Comparison of ENCODE assay signal across 8 mouse cellular contexts in the genomic region with DNA sequence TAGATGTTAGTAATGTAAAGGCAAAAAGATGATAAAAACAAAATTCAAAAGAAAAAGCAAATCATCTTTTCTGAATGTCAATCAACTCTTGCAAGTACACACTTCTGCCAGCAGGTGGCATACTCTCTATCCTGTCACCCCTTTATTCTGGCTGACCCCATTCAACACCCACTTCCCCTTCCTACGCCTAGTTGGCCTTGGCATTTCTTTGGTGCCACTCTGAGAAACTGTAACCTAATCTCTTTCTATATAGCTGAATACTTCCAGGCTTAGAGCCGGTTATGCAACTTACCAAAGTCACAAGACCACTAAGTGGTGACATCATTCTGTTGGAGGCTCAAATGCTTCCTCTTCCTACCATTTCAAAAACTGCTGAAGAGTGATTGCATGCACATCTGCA.
DNase-seq lines count a peak whose midpoint lies in the region; ATAC-seq and TF ChIP-seq lines count a peak whose summit lies in the region.
"Had no signal": no experiment of that assay in that cellular context is flagged by ENCODE, and none has a peak within 500 bp of the region (broad histone marks: within the 10 kb centered on the region; RNA-seq: fewer than 3 reads in every experiment).

No protein-coding gene starts in this region.

- H3K4me3 ChIP-seq in E14TG2a.4 (replicated peaks; ENCODE audit: low read length), result no peak overlapping the region
- H3K4me3 ChIP-seq: limb, embryonic 13.5 days had no signal

- H3K9me3 ChIP-seq in E14TG2a.4 (ENCODE audit: low read length), result no peaks in the 10 kb centered on the region
- H3K9me3 ChIP-seq: limb, embryonic 13.5 days had no signal

- no peaks in the 10 kb centered on the region for H3K36me3 ChIP-seq in E14TG2a.4 (ENCODE audit: insufficient read depth, low read length)
- H3K36me3 ChIP-seq: limb, embryonic 13.5 days had no signal

- no peaks in the 10 kb centered on the region for H3K4me1 ChIP-seq in E14TG2a.4 (replicated peaks; ENCODE audit: low read depth, low read length)
- H3K4me1 ChIP-seq: limb, embryonic 13.5 days had no signal

- DNase-seq in kidney, postnatal 10 days, result peak; percentile 9
- DNase-seq in kidney, adult 18-20 months, result no peak
- DNase-seq in MEL-GATA-1-ER (ENCODE audit: extremely low read depth, low read depth), result peak; percentile 0
- DNase-seq in spleen, postnatal 14 days (ENCODE audit: low spot score in 2 of 2), result no peak
- DNase-seq in cerebellum, adult 9-10 months, result no peak

- peak; percentile 89 for ATAC-seq in granulocyte monocyte progenitor cell, adult 5-6 weeks (replicated peaks; ENCODE audit: poor library complexity, severe bottlenecking)

- TF ChIP-seq CTCF in E14TG2a.4 (conservative IDR thresholded peaks at IDR 0.05; ENCODE audit: low read length), result peak; percentile 73

- H3K27me3 ChIP-seq in E14TG2a.4 (ENCODE audit: insufficient read depth, low read length), result no peaks in the 10 kb centered on the region
- H3K27me3 ChIP-seq: limb, embryonic 13.5 days had no signal

Comparison
In these comparisons a context has a peak if more than half of its experiments do, and no peak if none do; other contexts are left out.
1. DNase-seq: peak in kidney, postnatal 10 days (single experiment) and MEL-GATA-1-ER (single experiment); none in kidney, adult 18-20 months (single experiment), spleen, postnatal 14 days (0 of 2) and cerebellum, adult 9-10 months (single experiment).